Mouse (Mus musculus) right cerebral cortex, postnatal 4 days (tissue): ENCODE measurements around the gene Atp6v1e1.
"Not testable (repeated sequence)": the region's sequence is repeated elsewhere in the genome, so short reads cannot be mapped to it uniquely, and the experiment has no call there.

Source experiments
- DNase-seq: peaks from one replicate; pipeline ENCODE4 v3.0.0-alpha.2; 2022

The Atp6v1e1 gene

DNA sequence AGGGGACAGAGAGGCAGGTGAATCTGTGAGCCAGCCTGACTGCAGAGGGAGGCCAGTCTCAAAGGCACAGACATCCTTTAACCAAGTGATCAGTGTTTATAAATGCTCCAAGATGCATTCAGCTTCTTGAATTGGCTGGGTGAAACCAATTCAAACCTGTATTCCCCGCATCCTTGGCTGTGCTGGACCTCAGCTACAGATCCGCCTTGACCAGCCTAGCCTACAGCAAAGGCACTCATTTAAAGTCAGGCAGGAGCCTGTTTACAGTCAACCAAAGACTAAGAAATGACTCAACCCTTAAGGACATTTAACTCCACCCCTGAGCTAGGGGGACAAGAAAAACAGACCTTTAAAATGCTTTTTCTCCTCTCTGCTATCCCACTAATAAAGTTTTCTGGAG is 3.3 kb downstream of the Atp6v1e1 start:
- DNase-seq: no peak

- DNase-seq: not testable (repeated sequence)
These were observed 10.6 kb downstream of the Atp6v1e1 start for GRCm38 (mm10) chr6:120811999-120812398.

GRCm38 (mm10) chr6:120807738-120808081 is 14.9 kb downstream of the Atp6v1e1 start:
- DNase-seq: no peak

- DNase-seq: no peak
These were observed 15.4 kb downstream of the Atp6v1e1 start for GRCm38 (mm10) chr6:120806999-120807737.

- DNase-seq: no peak
These were observed 23.0 kb downstream of the Atp6v1e1 start for GRCm38 (mm10) chr6:120799581-120800041.

GRCm38 (mm10) chr6:120798905-120799304 is 23.7 kb downstream of the Atp6v1e1 start:
- DNase-seq: no peak

- DNase-seq: no peak
These were observed 24.6 kb downstream of the Atp6v1e1 start for GRCm38 (mm10) chr6:120798019-120798418.

DNA sequence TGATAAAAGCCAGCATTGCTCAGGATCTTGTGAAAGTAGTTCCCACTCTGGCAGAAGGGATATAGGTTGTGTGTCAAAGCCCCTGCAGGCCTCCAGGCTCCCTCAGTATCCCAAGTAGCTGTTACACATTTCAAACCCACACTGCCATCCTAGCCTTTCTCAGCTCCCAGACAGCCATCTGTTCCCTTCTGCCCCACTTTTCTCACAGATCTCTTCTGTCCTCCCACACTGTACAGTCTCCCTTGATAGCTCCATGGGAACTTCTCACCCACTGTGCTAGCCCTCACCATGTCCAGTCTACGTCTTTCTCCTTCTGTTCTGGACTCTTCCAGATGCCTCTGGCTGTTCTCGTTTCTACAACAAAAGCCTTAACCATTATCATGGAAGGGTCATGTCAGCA is 26.5 kb downstream of the Atp6v1e1 start:
- DNase-seq: no peak

- no peak for DNase-seq
These were observed 27.0 kb downstream of the Atp6v1e1 start for GRCm38 (mm10) chr6:120795422-120796086.

DNA sequence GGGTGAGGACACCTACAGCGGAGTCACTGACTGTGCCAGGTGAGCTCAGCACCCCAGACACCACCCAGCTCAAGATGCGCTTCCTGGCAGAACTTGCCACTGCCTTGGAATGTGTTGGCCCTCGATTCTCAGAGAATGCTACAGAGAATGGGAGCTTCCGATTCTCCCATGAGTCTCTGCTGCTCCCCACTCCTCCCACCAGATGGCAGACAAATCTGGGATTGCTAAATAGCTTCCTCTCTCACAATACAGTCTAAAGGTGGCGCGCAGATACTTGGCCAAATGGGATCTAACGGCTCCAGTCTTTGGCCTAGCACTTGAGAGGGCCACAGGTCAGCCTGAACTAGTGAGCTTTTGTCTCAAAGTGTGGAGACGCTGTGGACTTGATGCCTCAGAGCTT is 29.6 kb downstream of the Atp6v1e1 start:
- no peak for DNase-seq

DNA sequence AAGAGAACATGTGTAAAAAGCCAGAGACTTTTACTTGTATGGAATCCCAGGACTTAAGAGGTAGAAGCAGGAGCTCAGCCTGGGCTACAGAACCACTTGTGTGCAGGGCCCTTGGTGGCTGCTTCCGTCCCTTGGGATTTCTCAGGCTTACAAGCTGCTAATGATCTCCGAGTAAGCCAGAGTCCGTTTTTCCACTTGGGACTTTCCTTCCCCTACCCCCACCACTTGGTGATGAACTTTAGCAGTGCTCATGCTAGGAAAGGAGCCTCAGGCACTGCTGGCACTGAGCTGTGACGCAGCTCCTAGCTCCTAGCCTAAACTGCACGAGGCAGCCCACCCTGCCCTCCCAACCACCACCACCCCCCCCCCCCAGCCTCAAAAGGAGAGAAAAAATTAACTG is 31.9 kb downstream of the Atp6v1e1 start:
- no peak for DNase-seq

- DNase-seq: no peak
These were observed 32.4 kb downstream of the Atp6v1e1 start for GRCm38 (mm10) chr6:120790153-120790552.

- no peak for DNase-seq
These were observed 33.7 kb downstream of the Atp6v1e1 start for GRCm38 (mm10) chr6:120788904-120789303.

- no peak for DNase-seq
These were observed 34.5 kb downstream of the Atp6v1e1 start for GRCm38 (mm10) chr6:120788068-120788607.

GRCm38 (mm10) chr6:120784351-120784750 is 38.2 kb downstream of the Atp6v1e1 start:
- DNase-seq: no peak

DNA sequence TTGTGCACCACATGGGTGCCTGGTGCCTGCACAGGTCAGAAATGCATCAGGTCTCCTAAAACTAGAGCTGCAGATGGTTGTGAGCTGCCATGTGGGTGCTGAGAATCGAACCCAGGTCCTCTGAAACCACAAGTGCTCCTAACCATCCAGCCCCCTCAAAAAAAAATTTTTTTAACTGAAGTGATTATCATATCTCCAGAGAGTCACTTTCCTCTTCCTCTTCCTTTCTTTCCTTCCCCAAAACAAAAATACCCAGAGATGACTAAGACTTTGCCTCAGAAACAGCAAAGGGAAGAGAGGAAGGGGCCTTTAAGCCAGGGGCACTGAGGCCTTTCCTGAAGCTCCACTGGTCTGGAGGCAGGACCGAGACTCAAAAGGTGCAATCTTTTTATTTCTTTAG is 39.6 kb downstream of the Atp6v1e1 start:
- no peak for DNase-seq

DNA sequence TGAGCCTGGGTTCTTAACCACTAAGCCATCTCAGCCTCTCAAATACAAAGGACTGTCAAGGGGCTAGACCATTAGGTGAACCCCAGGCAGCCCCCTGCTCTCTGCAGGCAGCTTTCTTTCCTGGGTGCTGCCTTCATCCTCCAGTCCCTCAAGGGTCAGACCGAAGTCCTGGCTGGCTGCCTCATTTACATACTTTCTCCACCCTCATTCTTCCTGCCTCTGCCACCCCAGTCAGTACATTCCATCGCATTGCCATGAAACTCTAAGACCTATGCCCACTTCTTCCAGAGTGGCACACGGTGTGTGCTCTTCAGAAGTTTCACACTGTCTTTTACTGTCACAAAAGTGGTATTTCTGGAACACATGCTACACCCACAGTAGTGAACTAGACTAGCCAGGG is 44.4 kb downstream of the Atp6v1e1 start:
- no peak for DNase-seq

DNA sequence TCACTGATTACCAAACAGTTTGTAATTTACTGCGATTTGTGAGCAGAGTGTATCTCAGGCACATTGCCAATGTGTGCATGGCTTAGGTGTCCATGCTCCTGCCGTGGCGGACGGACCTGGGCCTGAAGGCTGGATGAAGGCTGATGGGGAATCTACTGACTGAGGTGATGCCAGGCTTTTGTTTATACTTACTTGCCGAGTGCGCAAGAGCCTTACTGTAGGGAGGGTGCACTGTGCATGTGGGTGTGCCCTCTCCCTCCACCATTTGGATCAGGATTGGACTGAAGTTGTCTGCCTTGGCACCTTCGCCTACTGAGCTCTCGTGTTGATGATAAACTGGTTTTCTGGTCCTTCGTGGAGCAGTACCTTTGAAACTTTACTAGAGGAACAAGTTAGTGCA is 45.1 kb downstream of the Atp6v1e1 start:
- DNase-seq: no peak

DNA sequence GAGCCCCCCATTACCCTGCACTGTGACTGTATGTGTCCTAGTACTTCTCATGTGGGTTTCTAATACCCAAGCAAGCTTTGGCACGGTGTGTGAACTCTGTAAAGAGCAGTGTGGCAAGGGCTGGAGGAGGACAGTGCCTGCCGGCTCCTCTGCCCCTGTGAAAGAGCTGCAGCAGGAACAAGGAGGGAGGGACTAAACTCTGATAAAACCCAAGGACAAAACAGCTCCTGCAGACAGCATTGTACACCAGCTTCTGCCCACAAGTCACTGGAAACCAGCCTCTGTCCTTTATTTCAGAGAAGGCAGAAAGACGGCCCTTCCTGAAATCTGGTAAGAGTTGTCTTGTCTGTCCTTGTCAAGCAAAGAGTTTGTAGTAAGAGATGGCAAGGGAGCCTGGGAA is 46.3 kb downstream of the Atp6v1e1 start:
- no peak for DNase-seq

DNA sequence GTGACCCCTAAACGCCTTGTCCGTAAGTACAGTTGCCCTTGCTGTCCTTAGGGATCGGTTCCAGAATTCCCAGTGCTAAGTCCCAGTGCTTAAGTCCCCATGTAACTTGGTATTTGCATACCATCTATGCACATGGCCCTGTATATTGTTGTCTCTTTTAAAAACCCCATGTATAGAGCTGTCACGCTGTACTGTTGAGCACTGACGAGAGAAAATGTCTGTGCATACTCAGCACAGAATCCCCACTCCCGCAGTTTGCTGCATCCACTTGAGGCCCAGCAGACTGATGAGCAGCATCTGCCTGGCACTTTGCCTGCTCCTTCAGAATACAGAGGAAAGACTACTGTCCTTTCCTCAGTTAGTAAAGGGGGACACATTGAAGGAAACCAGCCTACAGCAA is 48.8 kb downstream of the Atp6v1e1 start:
- DNase-seq: no peak

GRCm38 (mm10) chr6:120773149-120773628 is 49.4 kb downstream of the Atp6v1e1 start, which contains the start of gene Slc25a18:
Slc25a18 (plus strand) TSS chr6:120773578.
- peak; percentile 19 for DNase-seq

DNA sequence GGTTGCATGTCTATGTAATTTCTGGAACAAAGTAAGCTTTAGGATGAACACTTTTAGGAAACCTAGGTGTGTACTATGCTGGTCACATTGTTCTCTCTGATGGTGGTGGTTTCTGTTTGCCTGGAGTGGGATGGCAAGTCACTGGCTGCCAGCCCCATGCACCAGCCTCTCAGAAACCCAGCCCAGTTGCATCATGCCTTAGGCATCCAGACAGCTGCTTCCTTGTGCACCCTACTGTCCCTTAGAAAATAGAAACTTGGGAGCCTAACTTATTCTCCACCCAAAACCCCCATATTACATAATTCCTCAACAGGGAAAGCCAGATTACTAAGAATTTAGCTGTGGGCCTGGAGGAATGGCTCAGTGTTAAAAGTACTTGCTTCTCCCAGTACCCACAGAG is 50.6 kb downstream of the Atp6v1e1 start:
- no peak for DNase-seq

GRCm38 (mm10) chr6:120771366-120771765 is 51.2 kb downstream of the Atp6v1e1 start:
- no peak for DNase-seq

GRCm38 (mm10) chr6:120769972-120770371 is 52.6 kb downstream of the Atp6v1e1 start:
- DNase-seq: no peak
